Mouse (Mus musculus) CH12.LX (cell line): ENCODE measurements around the gene Ncaph2.

Source experiments
- CTCF ChIP-seq, 2 experiments: IDR thresholded peaks in 1 of 2; conservative IDR thresholded peaks in 1 of 2; 2 replicates each; pipeline ENCODE4 v1.5.1; 2011 to 2012; ENCODE audit warnings: low read depth in 2 of 2, low read length in 2 of 2, improper control_type of control experiment in 1 of 2, inconsistent platforms in 1 of 2, mild to moderate bottlenecking in 1 of 2, moderate library complexity in 1 of 2
- ELF1 ChIP-seq: IDR thresholded peaks from 2 replicates; pipeline ENCODE4 v1.6.1; 2014; ENCODE audit warnings: low read depth, mild to moderate bottlenecking, inconsistent platforms, low read length, improper control_type of control experiment
- EP300 ChIP-seq: IDR thresholded peaks from 2 replicates; pipeline ENCODE4 v1.6.1; 2011; ENCODE audit warnings: low read length, improper control_type of control experiment
- MAZ ChIP-seq: IDR thresholded peaks from 2 replicates; pipeline ENCODE4 v1.6.1; 2012; ENCODE audit warnings: low read depth, mild to moderate bottlenecking, inconsistent platforms, low read length, improper control_type of control experiment, moderate library complexity
- MXI1 ChIP-seq: IDR thresholded peaks from 2 replicates; pipeline ENCODE4 v1.6.1; 2011; ENCODE audit warnings: mild to moderate bottlenecking, low read depth, low read length, improper control_type of control experiment
- POLR2A ChIP-seq: IDR thresholded peaks from 2 replicates; pipeline ENCODE4 v1.6.1; 2011; ENCODE audit warnings: low read depth, mild to moderate bottlenecking, improper control_type of control experiment, low read length
- RAD21 ChIP-seq: IDR thresholded peaks from 2 replicates; pipeline ENCODE4 v1.6.1; 2011; ENCODE audit warnings: low read depth, mild to moderate bottlenecking, low read length, improper control_type of control experiment, moderate library complexity
- ZKSCAN1 ChIP-seq: IDR thresholded peaks from 2 replicates; pipeline ENCODE4 v1.6.1; 2012; ENCODE audit warnings: low read depth, inconsistent platforms, low read length, improper control_type of control experiment, borderline replicate concordance

GRCm38 (mm10) chr15:89373762-89374248 lies 18.3 kb downstream of the Ncaph2 start, which contains the start of gene Sco2:
- peak; percentile 77 for TF ChIP-seq POLR2A
- no peak for TF ChIP-seq EP300
- TF ChIP-seq MXI1 = peak; percentile 82; the same call in 1 of the 2 replicates
- peak; percentile 69; the same call in 1 of the 2 replicates for TF ChIP-seq ELF1
- peak; percentile 38 to 86; a peak in 3 of 4 replicates for TF ChIP-seq CTCF (conservative IDR thresholded peaks at IDR 0.05 in 1 of 2, IDR thresholded peaks at IDR 0.05 in 1 of 2; ENCODE audit: low read depth in 2 of 2, low read length in 2 of 2)
- no peak; the same call in 1 of the 2 replicates for TF ChIP-seq RAD21
- no peak for TF ChIP-seq MAZ
- TF ChIP-seq ZKSCAN1 = no peak
